Mouse (Mus musculus): ENCODE data around the gene Nphs2.
A peak's percentile ranks its signal among the peaks of the same experiment; 100 is the strongest.

GRCm38 (mm10) chr1:156280131-156280530 lies 30.4 kb upstream of the Nphs2 start:
- 0 out of 2 replicates have a peak, but pooled peaks have one; percentile 35 for TF ChIP-seq POLR2A (IDR thresholded peaks at IDR 0.05; ENCODE audit: control insufficient read depth, extremely low read depth, insufficient read depth, low read length, poor library complexity)
- no peak; the same call in 1 of the 2 replicates for TF ChIP-seq CTCF (IDR thresholded peaks at IDR 0.05; ENCODE audit: borderline replicate concordance, control insufficient read depth, extremely low read depth, insufficient read depth, low read length, poor library complexity)
